Mouse (Mus musculus): ENCODE results near the gene Celsr2.

The Celsr2 gene

GRCm38 (mm10) chr3:108411754-108412121, 3.6 kb downstream of the Celsr2 start:
- DNase-seq (ENCODE audit: low read depth, low spot score) = no peak

GRCm38 (mm10) chr3:108411026-108411753, 4.2 kb downstream of the Celsr2 start:
- no peak for DNase-seq (ENCODE audit: low read depth, low spot score)

GRCm38 (mm10) chr3:108410359-108410714, 5.0 kb downstream of the Celsr2 start:
- no peak for DNase-seq (ENCODE audit: low read depth, low spot score)

GRCm38 (mm10) chr3:108409656-108410358, 5.5 kb downstream of the Celsr2 start:
- DNase-seq (ENCODE audit: low read depth, low spot score) = no peak

- DNase-seq (ENCODE audit: low read depth, low spot score) = no peak
Observed at GRCm38 (mm10) chr3:108408517-108409008, 6.8 kb downstream of the Celsr2 start.

- DNase-seq (ENCODE audit: low read depth, low spot score) = no peak
Observed at GRCm38 (mm10) chr3:108406306-108406885, 9.0 kb downstream of the Celsr2 start.

- no peak for DNase-seq (ENCODE audit: low read depth, low spot score)
Observed at GRCm38 (mm10) chr3:108405536-108406305, 9.6 kb downstream of the Celsr2 start.

- DNase-seq (ENCODE audit: low read depth, low spot score) = no peak
Observed at GRCm38 (mm10) chr3:108402528-108402920, 12.8 kb downstream of the Celsr2 start.

- peak; percentile 97 for DNase-seq (ENCODE audit: low read depth, low spot score)
Observed at GRCm38 (mm10) chr3:108401692-108402527, 13.4 kb downstream of the Celsr2 start.

- DNase-seq (ENCODE audit: low read depth, low spot score) = no peak
Observed at GRCm38 (mm10) chr3:108400442-108400841, 14.9 kb downstream of the Celsr2 start.

GRCm38 (mm10) chr3:108398281-108398680, 17.1 kb downstream of the Celsr2 start:
- no peak for DNase-seq (ENCODE audit: low read depth, low spot score)

- no peak for DNase-seq (ENCODE audit: low read depth, low spot score)
Observed at GRCm38 (mm10) chr3:108392793-108393192, 22.6 kb downstream of the Celsr2 start.

GRCm38 (mm10) chr3:108392299-108392698, 23.1 kb downstream of the Celsr2 start:
- DNase-seq (ENCODE audit: low read depth, low spot score) = no peak

- peak; percentile 97 for DNase-seq (ENCODE audit: low read depth, low spot score)
Observed at GRCm38 (mm10) chr3:108389111-108389545, 26.2 kb downstream of the Celsr2 start.

GRCm38 (mm10) chr3:108386186-108386585, 29.2 kb downstream of the Celsr2 start:
- no peak for DNase-seq (ENCODE audit: low read depth, low spot score)

GRCm38 (mm10) chr3:108384425-108384824, 30.9 kb downstream of the Celsr2 start:
- DNase-seq (ENCODE audit: low read depth, low spot score) = no peak

- DNase-seq (ENCODE audit: low read depth, low spot score) = peak; percentile 68
Observed at GRCm38 (mm10) chr3:108383485-108384354, 31.6 kb downstream of the Celsr2 start, which contains the start of gene Psrc1. Gene Psrc1, plus strand, starts transcription at chr3:108383839.

GRCm38 (mm10) chr3:108381945-108382875, 33.1 kb downstream of the Celsr2 start:
- DNase-seq (ENCODE audit: low read depth, low spot score) = peak; percentile 45

GRCm38 (mm10) chr3:108380695-108381094, 34.7 kb downstream of the Celsr2 start:
- peak; percentile 42 for DNase-seq (ENCODE audit: low read depth, low spot score)

Measured in CD4-positive, CD25-positive, alpha-beta regulatory T cell, adult 2 months (primary cell).